Comparison of ENCODE assay signal across 8 mouse cellular contexts in the genomic region with DNA sequence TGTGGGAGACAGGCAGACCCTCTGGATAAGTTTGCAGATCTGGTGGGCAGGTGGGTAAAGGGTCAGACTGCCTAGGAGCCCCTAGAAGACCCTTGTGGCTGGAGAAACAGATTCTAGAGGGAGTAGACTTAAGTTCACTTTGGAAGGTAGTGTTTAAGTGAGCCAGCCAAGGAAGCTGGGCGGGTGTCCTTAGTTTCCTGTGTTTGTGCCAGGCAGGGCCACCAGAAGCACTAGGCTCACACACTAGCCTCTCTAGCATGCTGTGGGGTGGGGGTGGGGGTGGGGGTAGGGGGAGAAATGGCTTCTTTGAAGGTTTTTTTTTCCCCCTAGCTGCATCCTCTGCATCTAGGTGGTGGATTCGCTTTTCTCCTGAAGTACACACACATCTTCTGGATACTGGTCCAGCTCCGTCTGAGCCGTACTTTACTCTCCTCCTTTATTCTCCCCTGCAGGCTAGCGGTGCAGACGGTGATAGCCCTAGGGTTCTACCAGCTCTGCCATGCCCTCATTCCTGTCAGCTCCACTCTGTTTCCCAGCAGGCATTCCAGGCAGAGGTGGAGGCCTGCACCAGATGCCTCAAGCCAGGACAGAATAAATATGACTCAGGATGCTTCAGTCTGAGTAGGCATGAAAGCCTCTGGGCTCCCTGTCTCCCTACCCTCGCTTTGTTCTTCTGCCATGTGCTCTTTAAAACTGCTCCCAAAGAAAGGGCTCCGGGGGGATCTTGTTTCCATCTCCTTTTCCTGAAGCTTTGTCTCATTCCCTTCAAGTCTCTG.
A peak's percentile ranks its signal among the peaks of the same experiment; 100 is the strongest.
DNase-seq lines count a peak whose midpoint lies in the region; ATAC-seq and TF ChIP-seq lines count a peak whose summit lies in the region.
"Had no signal": no experiment of that assay in that cellular context is flagged by ENCODE, and none has a peak within 500 bp of the region (broad histone marks: within the 10 kb centered on the region; RNA-seq: fewer than 3 reads in every experiment).

No protein-coding gene starts in this region.

- H3K36me3 ChIP-seq in heart, adult 2 months (ENCODE audit: control insufficient read depth, insufficient read depth, low read length): no peaks in the 10 kb centered on the region
- 0 out of 2 replicates have a peak, but pooled peaks cover 7% of the 10 kb centered on the region for H3K36me3 ChIP-seq in liver, embryonic 13.5 days
- H3K36me3 ChIP-seq in liver, embryonic 11.5 days (ENCODE audit: control insufficient read depth, insufficient read depth, low read length): no peaks in the 10 kb centered on the region

- WGBS in heart, adult 2 months: 63% methylated on average over 8 of the region's 8 CpGs
- WGBS in liver, embryonic 13.5 days (ENCODE audit: insufficient replicate concordance): 81% methylated on average over 8 of the region's 8 CpGs
- 78% methylated on average over 8 of the region's 8 CpGs for WGBS in liver, embryonic 11.5 days

- 0 out of 2 replicates have a peak, but pooled peaks have one; percentile 37 for ATAC-seq in liver, embryonic 13.5 days (ENCODE audit: low read depth)
- ATAC-seq in liver, embryonic 11.5 days (replicated peaks; ENCODE audit: low FRiP score): no peak
- ATAC-seq: forebrain, embryonic 16.5 days had no signal

- no peak overlapping the region for H3K4me2 ChIP-seq in liver, embryonic 13.5 days
- no peak overlapping the region for H3K4me2 ChIP-seq in liver, embryonic 11.5 days

- no peaks in the 10 kb centered on the region for H3K79me2 ChIP-seq in heart, adult 2 months (replicated peaks; ENCODE audit: control insufficient read depth, insufficient read depth, low read length)

- intact Hi-C loops in heart, adult 2 months (cut with DNase I): no loop called here
- intact Hi-C loops in heart, postnatal 14 days (cut with DNase I): loop anchor here (5.0 kb wide), 1 partner anchor 66 kb away; a partner anchor contains a TSS

- TF ChIP-seq EP300 in heart, adult 2 months (IDR thresholded peaks at IDR 0.05; ENCODE audit: insufficient read depth, low read depth, low read length): no peak

- H3K4me1 ChIP-seq in heart, adult 2 months (ENCODE audit: control insufficient read depth, insufficient read depth, low read length): peaks cover 9% of the 10 kb centered on the region
- H3K4me1 ChIP-seq in liver, embryonic 13.5 days (replicated peaks): peaks cover 41% of the 10 kb centered on the region
- peaks cover 6% of the 10 kb centered on the region; the same call in 1 of the 2 replicates for H3K4me1 ChIP-seq in liver, embryonic 11.5 days (replicated peaks; ENCODE audit: control insufficient read depth, insufficient read depth, low read length)

- no peak overlapping the region for H3K4me3 ChIP-seq in heart, adult 2 months
- no peak overlapping the region for H3K4me3 ChIP-seq in liver, embryonic 13.5 days (replicated peaks)
- H3K4me3 ChIP-seq in liver, embryonic 11.5 days (ENCODE audit: low read depth, low read length): no peak overlapping the region

- no peak for DNase-seq in heart, adult 2 months
- DNase-seq in heart, postnatal 14 days: no peak
- DNase-seq in liver, embryonic 13.5 days: no peak
- no peak for DNase-seq in liver, embryonic 11.5 days (ENCODE audit: low spot score)
- DNase-seq in brain, adult 2 months (ENCODE audit: low read depth, low spot score): peak; percentile 69
- peak; percentile 51 for DNase-seq in lung, postnatal 10 days
- DNase-seq in thymus, postnatal 14 days: no peak

- no peaks in the 10 kb centered on the region for H3K27me3 ChIP-seq in heart, adult 2 months (ENCODE audit: control insufficient read depth, insufficient read depth, low read length)
- H3K27me3 ChIP-seq in liver, embryonic 13.5 days: no peaks in the 10 kb centered on the region
- no peaks in the 10 kb centered on the region for H3K27me3 ChIP-seq in liver, embryonic 11.5 days (replicated peaks; ENCODE audit: control insufficient read depth, insufficient read depth, low read length)

- no peak for TF ChIP-seq POLR2A in heart, adult 2 months (IDR thresholded peaks at IDR 0.05; ENCODE audit: insufficient read depth, low read depth, low read length)

- no peak overlapping the region for H3K9ac ChIP-seq in heart, adult 2 months (ENCODE audit: low read depth, low read length)
- H3K9ac ChIP-seq in liver, embryonic 13.5 days: no peak overlapping the region
- no peak overlapping the region for H3K9ac ChIP-seq in liver, embryonic 11.5 days (ENCODE audit: low read depth, low read length)

- H3K27ac ChIP-seq in heart, adult 2 months: peak overlapping the region; percentile 48; the same call in 1 of the 2 replicates
- H3K27ac ChIP-seq in liver, embryonic 13.5 days: no peak overlapping the region
- no peak overlapping the region for H3K27ac ChIP-seq in liver, embryonic 11.5 days (ENCODE audit: low read depth, low read length)

- no peak for TF ChIP-seq CTCF in heart, adult 2 months (IDR thresholded peaks at IDR 0.05)

- no peaks in the 10 kb centered on the region for H3K9me3 ChIP-seq in liver, embryonic 13.5 days (replicated peaks)
- H3K9me3 ChIP-seq in liver, embryonic 11.5 days (ENCODE audit: control insufficient read depth, low read length): no peaks in the 10 kb centered on the region

Comparison
In these comparisons a context has a peak if more than half of its experiments do, and no peak if none do; other contexts are left out.
1. DNase-seq: peak in brain, adult 2 months (single experiment) and lung, postnatal 10 days (single experiment); none in heart, adult 2 months (0 of 2), heart, postnatal 14 days (0 of 2), liver, embryonic 13.5 days (single experiment), liver, embryonic 11.5 days (single experiment) and thymus, postnatal 14 days (single experiment).